Mouse (Mus musculus) right cerebral cortex, postnatal 10 days (tissue): ENCODE data around the gene Skint1.
A peak's percentile ranks its signal among the peaks of the same experiment; 100 is the strongest.
"Not testable (repeated sequence)": the region's sequence is repeated elsewhere in the genome, so short reads cannot be mapped to it uniquely, and the experiment has no call there.

Experiments
- DNase-seq, 2 experiments: peaks; one replicate each; pipeline ENCODE4 v3.0.0; 2021; ENCODE audit warnings: low spot score in 2 of 2

Skint1 gene

GRCm38 (mm10) chr4:112005969-112006368 lies at the start of gene Skint1:
Skint1 (plus strand) TSS chr4:112006269.
- no peak for DNase-seq

- DNase-seq = peak; percentile 14 to 27
Measured at GRCm38 (mm10) chr4:111961309-111961708, 44.8 kb upstream of the Skint1 start.

- not testable (repeated sequence) for DNase-seq
Measured at GRCm38 (mm10) chr4:111963241-111963640, 42.8 kb upstream of the Skint1 start.

- no peak for DNase-seq
Measured at GRCm38 (mm10) chr4:111963669-111964068, 42.4 kb upstream of the Skint1 start.

GRCm38 (mm10) chr4:111972623-111973022 lies 33.4 kb upstream of the Skint1 start, which contains the start of gene Skint7:
Skint7 (plus strand) TSS chr4:111972923.
- no peak for DNase-seq

GRCm38 (mm10) chr4:112071716-112072115 lies 65.6 kb downstream of the Skint1 start, which contains the start of gene Skint4:
Skint4 (plus strand) TSS chr4:112072016.
- DNase-seq = no peak
